Mouse (Mus musculus) lung, adult 2 months (tissue): Measurements from ENCODE around the gene Adamts4. TPM values are rescaled to one million over a fixed set of nuclear protein-coding genes. Genes with fewer than 3 reads are reported as not detected.

Source experiments
- DNase-seq: peaks from one replicate; pipeline ENCODE4 v3.0.0; 2022
- H3K4me1 ChIP-seq: fragments of 200-500 bp; 2 replicates; pipeline ENCODE4 v1.6.1; 2011; ENCODE audit warnings: low read length; ENCODE audit not compliant: control insufficient read depth, insufficient read depth
- H3K4me3 ChIP-seq: fragments of 200-500 bp; replicated peaks from 2 replicates; pipeline ENCODE3; 2011; ENCODE audit warnings: low read depth, mild to moderate bottlenecking, control low read depth, low read length; ENCODE audit errors: extremely low read depth
- CTCF ChIP-seq: fragments of 200-500 bp; IDR thresholded peaks from 2 replicates; pipeline ENCODE4 v1.5.1; 2011; ENCODE audit warnings: mild to moderate bottlenecking, low read length, control low read depth; ENCODE audit not compliant: insufficient read depth
- POLR2A ChIP-seq: fragments of 200-500 bp; IDR thresholded peaks from 2 replicates; pipeline ENCODE4 v1.6.1; 2011; ENCODE audit warnings: low read depth, mild to moderate bottlenecking, control low read depth, low read length, borderline replicate concordance; ENCODE audit errors: extremely low read depth
- WGBS: fragments of 180-500 bp; shearing (Covaris S2); methylation state at CpG from one replicate; pipeline ENCODE4 v1.1.7; 2018; 5-methylcytosine and 5-hydroxymethylcytosine counted together
- polyA plus RNA-seq: library from polyadenylated mRNA; depleted of rRNA; stranded (reverse); fragments of >200 nt; gene quantifications from 2 replicates; pipeline ENCODE4 v1.2.3, GENCODE M21; 2012

Adamts4 gene
- polyA plus RNA-seq, 1 experiment, result 1.3 TPM

DNA sequence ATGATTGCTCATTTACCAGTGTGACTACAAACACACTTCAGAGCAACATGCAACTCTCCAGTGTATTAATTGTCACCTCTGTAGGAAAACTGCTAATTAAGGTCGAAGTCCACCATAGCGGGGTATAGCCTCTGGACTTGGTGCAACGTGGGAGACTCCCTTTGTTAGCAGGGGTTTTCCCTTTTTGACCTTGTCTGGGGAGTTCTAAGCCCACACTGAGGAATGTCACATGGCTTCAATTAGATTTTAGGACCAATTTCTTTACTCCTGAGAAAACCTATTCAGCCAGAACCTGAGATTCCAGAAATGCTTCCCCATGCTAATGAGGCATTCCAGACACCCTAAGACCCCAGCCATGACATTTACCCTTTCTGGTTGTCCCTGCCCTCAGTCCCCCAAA lies 20.0 kb upstream of the Adamts4 start:
- Histone ChIP-seq H3K4me3 (no peak overlapping the region), H3K4me1 (peaks cover 4% of the 10 kb centered on the region; the same call in 1 of the 2 replicates)
- no peak for DNase-seq
- TF ChIP-seq POLR2A (no peak), CTCF (no peak)
- WGBS, result 86% methylated on average over 3 of the region's 3 CpGs

DNA sequence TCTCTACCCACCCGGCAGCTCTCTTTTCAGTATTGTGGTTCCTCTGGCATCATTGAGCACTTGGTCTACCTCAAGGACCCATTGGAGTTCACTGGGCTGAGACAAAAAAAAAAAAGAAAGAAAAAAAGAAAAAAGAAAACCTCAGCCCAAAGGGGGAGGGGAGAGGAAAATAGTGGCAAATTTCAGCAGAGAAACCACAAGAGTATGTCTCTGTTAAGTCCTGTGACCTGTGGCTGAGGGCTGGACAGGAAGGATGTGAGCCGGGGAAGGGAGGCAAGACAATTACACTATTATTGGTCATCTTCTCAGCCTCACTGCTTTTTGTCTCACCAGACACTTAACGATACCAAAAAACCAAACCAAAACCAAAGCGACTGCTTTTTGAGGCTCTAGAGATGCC lies 18.4 kb upstream of the Adamts4 start:
- DNase-seq, result no peak
- TF ChIP-seq POLR2A (no peak), CTCF (no peak)
- Histone ChIP-seq H3K4me1 (peaks cover 4% of the 10 kb centered on the region; the same call in 1 of the 2 replicates), H3K4me3 (no peak overlapping the region)
- 43% methylated on average over 4 of the region's 4 CpGs for whole genome bisulfite sequencing

DNA sequence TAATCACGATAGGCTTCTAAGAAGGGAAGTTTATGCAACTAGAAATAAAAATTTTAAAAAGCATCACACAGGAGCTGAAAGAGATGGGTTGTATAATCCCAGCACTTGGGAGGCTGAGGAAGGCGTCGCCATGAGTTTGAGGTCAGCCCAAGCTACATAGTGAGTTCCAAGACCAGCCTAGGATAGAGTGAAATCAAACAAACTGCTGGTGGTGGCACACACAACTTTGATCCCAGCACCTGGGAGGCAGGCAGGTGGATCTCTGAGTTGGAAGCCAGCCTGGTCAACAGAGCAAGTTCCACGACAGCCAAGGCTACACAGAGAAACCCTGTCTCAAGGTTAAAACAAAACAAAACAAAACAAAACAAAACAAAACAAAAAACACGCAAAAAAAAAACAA lies 17.9 kb upstream of the Adamts4 start:
- 67% methylated on average over 5 of the region's 5 CpGs for WGBS
- TF ChIP-seq CTCF (no peak), POLR2A (no peak)
- peaks cover 4% of the 10 kb centered on the region; the same call in 1 of the 2 replicates for H3K4me1 ChIP-seq
- DNase-seq, result no peak
- H3K4me3 ChIP-seq, result no peak overlapping the region

DNA sequence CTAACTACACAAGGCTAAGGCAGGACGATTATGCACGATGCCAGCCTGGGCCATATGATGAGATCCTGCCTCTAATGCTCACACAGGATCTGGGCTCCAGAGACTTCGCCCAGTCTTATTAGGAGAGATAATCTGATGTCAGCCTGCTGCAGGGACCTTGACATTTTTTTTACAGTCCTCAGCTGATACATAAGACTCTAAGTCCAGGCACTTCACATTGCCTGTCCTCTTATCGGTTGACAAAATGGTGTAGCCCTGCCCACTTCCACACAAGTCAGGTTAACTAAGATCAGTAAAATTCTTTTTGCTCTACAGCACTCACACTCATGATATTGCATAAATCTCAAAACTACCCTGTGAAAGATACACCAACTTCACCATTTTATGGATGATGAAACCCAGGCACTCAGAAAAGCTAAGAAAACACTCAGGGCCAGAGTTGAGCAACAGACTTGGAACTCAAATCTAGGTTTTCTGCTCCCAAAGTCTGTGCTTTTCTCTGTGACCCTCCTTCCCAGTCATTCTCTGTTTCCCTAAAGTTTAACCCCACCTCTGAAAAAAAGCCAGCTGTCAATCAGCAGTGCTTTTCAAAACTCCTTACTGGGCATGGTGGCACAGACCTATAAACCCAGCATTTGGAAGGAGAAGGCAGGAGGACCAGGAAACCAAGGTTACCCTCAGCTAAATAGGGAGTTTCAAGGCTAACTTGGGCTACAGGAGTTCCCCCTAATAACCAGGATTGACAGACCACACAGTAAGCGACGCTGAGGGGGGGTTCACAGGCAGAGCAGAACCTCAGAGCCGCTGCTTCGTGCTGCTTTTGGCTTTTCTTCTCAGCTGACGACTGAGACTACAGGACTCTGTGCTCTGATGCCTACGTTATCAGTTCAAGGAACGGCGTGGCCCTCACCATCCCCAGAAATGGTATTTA lies 17.2 kb upstream of the Adamts4 start:
- peak overlapping the region; percentile 49 for H3K4me3 ChIP-seq

DNA sequence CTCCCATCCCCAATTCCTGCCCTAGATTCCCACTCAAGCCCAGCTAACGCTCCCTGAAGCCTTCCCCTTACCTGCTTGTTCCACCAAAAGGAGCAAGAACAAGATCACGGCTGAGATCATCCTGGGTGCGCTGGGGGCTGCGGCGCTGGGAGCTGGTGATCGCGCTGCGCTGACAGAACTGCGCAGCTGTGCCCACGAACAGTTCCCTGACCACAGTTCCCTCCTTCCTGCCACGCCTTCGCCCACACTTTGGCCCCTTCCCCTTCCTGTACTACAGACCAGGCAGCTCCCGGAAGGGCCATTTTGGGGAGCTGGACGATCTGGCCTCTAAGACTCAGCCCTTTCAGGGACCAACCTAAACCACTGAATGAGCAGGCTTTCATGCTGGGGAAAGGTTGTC lies 16.1 kb upstream of the Adamts4 start, which contains the start of gene Fcer1g:
Gene Fcer1g, minus strand, starts transcription at position 240 of the 400 bp plus-strand sequence.
- WGBS, result 71% methylated on average over 14 of the region's 14 CpGs
- no peak for DNase-seq
- Histone ChIP-seq H3K4me3 (peak within 1 kb of the TSS; percentile 49), H3K4me1 (peaks cover 4% of the 10 kb centered on the region; the same call in 1 of the 2 replicates)
- TF ChIP-seq CTCF (no peak), POLR2A (peak; percentile 43; the same call in 1 of the 2 replicates)

More for the DNA sequence above, 17.2 kb upstream of the Adamts4 start:
- TF ChIP-seq CTCF (no peak), POLR2A (no peak)
- no peak for DNase-seq
- peaks cover 4% of the 10 kb centered on the region; the same call in 1 of the 2 replicates for H3K4me1 ChIP-seq
- 66% methylated on average over 12 of the region's 12 CpGs for WGBS

DNA sequence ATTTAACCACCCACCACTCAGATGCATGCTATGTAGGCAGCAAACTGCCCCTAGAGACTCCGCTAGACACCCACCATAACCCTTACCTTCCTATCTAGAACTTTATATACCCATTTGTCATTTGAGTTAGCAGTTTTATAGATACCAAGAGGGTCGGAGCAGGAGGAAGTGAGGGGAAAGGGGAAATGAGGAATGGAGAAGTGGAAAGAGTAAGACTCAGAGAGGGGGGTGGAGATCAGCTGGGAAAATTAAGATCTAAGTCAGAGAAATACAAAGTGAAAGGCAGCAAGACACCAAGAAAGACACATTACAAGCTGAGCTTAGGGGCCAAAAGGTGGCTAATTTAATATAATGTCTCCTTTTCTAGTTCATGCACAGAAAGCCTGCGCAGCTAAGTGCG lies 15.7 kb upstream of the Adamts4 start:
- TF ChIP-seq CTCF, result no peak
- no peak overlapping the region for H3K4me3 ChIP-seq
- peaks cover 4% of the 10 kb centered on the region; the same call in 1 of the 2 replicates for H3K4me1 ChIP-seq
- WGBS, result 75% methylated on average over 4 of the region's 4 CpGs
- no peak for DNase-seq

DNA sequence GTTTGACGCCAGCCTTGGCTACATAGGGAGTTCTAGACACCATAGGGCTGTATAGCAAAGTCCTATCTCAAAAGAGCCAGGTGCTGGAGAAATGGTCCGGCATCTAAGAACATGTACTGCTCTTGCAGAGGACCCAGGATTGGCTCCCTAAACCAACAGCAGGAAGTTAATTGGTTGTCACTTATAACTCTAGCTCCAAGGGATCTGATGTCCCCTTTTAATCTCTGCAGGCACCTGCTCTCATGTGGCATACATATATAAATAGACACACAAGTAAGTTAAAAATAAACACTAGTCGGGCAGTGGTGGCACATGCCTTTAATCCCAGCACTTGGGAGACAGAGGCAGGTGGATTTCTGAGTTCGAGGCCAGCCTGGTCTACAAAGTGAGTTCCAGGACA lies 14.4 kb upstream of the Adamts4 start:
- no peak overlapping the region for H3K4me3 ChIP-seq
- TF ChIP-seq POLR2A, result no peak
- no peak for TF ChIP-seq CTCF
- WGBS, result 68% methylated on average over 4 of the region's 4 CpGs
- no peak for DNase-seq
- H3K4me1 ChIP-seq, result peaks cover 4% of the 10 kb centered on the region; the same call in 1 of the 2 replicates

DNA sequence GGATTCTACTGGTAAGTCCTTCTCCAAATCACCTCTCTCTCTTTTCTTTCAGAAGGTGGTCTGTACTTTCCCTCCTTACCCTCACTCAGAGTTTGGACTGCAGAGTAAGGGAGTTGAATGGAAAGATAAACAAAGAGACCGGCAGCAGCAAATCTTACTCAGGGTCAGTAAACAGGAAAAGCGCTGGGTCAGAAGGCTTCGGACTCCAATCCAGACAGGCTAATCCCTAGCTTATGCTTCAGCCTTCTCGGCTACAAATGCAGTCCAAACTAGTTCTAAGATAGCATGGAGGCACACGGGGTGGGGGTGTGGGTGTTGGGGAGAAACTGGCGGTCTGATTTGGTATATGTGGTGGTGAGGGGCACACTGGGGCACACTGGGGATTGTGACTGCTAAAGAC lies 12.8 kb upstream of the Adamts4 start:
- TF ChIP-seq CTCF (no peak), POLR2A (no peak)
- H3K4me3 ChIP-seq, result no peak overlapping the region
- DNase-seq, result no peak
- 64% methylated on average over 6 of the region's 6 CpGs for WGBS
- H3K4me1 ChIP-seq, result peaks cover 4% of the 10 kb centered on the region; the same call in 1 of the 2 replicates

DNA sequence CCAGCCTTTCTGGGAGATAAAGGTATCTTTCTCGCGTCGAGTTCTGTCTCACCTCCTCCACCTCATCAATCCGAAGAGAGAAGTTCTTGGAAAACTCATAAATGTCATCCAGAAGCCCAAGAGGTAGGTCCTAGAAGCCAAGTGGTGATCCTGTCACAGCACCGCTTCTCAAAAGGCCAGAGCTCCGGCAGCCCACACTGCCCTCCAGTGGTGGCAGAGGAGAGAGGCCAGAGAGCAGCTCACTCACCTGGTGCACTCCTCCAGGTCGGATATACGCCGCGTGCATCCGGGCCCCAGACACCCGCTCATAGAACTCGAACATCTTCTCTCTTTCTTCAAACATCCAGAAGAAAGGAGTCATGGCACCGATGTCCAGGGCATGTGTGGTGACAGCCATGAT lies 11.8 kb upstream of the Adamts4 start:
- Histone ChIP-seq H3K4me3 (no peak overlapping the region), H3K4me1 (peaks cover under 1% of the 10 kb centered on the region; the same call in 1 of the 2 replicates)
- WGBS, result 67% methylated on average over 14 of the region's 14 CpGs
- TF ChIP-seq CTCF, result peak; percentile 73
- no peak for TF ChIP-seq POLR2A
- peak; percentile 70 for DNase-seq
